Mouse (Mus musculus): ENCODE results near the gene Gpx5. TPM values are rescaled to one million over a fixed set of nuclear protein-coding genes. Genes with fewer than 3 reads are reported as not detected.
"Not testable (repeated sequence)": the region's sequence is repeated elsewhere in the genome, so short reads cannot be mapped to it uniquely, and the experiment has no call there.

Gpx5 gene
- total RNA-seq, 2 experiments from 2014 or later, result not detected

- peak; percentile 47 to 57 for DNase-seq
Observed at GRCm38 (mm10) chr13:21264366-21264765, 28.2 kb downstream of the Gpx5 start.

- DNase-seq, result no peak
Observed at GRCm38 (mm10) chr13:21263910-21264309, 28.6 kb downstream of the Gpx5 start.

DNA sequence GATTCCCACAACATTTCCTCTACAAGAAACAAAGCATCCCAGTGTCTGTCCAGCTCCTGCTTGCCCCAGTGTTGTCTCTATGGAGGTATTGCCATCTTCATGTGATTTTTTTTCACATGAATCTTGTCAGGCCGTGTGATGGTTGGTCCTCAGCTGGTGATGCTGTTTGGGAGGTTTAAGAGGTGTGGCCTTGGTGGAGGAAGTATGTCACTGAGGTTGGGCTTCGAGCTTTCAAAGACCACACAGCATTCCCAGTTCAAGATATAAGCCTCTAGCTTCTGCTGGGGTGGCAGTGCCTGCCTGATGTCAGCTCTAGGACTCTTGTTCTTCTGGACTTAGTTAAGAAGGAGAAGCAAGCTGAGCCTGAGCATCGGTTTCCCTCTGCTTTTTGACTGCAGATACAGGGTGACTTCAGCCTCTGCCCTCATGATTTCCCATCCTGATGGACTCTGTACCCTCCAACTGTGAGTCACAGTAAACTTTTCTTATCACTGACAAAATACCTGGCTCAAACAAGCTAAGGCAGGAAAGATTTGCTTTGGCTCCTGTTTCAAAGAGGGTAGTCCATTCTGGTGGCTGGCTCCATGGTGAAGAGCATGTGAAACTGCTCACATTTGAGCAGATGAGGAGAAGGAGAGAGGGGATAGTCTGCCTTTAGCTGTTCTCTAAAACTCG is 29.6 kb downstream of the Gpx5 start:
- no peak for DNase-seq

GRCm38 (mm10) chr13:21260289-21260688 is 32.2 kb downstream of the Gpx5 start:
- no peak for DNase-seq

- DNase-seq, result peak; percentile 47 to 62
Observed at GRCm38 (mm10) chr13:21259677-21260113, 32.8 kb downstream of the Gpx5 start.

DNA sequence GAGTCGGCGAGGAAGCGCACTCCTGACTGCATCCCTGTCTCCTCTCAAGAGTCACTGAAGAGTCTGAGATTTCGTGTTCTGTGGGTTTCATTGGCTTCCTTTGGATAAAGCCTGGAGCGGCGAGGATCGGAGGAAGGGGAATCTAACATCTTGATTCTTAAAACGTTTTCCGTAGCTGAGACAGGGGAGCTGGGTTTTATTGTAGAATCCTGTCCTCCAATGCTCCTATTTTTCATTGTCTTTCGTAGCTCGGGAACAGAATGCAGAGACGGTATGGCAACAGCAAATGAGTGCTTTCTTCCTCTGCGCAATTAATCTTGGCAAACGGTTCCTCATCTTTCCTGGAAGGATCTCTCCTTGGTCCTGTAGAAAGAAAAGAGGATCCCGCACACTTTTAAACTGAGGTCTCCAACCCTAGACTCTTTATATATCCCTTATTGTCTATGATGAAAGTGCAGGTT is 33.3 kb downstream of the Gpx5 start:
- DNase-seq, result peak in 1 of 2 experiments; percentile 21

DNA sequence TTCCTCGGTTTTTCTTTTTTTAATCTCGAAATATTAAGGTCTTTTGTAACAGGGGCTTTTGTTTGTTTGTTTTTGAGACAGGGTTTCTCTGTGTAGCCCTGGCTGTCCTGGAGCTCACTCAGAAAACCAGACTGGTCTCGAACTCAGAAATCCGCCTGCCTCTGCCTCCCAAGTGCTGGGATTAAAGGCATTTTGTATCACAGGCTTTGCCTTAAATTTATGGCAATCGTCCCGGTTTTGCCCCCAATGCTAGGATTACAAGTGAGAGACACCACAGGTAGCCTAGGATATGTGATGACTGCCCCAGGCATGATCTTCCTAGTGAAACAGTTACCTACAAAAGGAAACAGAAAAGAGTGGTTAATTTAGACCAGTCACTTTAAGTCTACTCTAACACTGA is 34.0 kb downstream of the Gpx5 start:
- DNase-seq, result no peak

GRCm38 (mm10) chr13:21253986-21254385 is 38.5 kb downstream of the Gpx5 start:
- DNase-seq, result peak; percentile 52 to 53

DNA sequence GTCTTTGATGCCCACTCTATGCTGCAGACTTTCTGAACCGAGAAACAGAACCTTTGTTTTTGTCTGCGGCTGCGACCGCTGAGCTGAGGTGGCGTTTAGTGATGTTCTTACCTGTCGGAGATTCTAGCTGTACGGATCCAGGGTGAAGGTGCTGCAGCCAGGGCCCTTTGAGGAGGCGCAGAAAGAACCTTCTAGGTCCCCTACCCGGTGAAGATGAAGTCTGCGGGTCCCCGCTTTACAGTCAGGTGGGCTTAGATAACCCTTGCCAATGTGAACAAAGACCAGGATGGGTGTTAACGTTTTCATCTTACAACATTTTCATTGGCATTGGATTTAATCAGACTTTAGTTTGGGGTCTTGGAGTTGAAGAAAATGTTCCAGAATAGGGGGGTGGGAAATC is 39.0 kb downstream of the Gpx5 start:
- DNase-seq, result no peak

DNA sequence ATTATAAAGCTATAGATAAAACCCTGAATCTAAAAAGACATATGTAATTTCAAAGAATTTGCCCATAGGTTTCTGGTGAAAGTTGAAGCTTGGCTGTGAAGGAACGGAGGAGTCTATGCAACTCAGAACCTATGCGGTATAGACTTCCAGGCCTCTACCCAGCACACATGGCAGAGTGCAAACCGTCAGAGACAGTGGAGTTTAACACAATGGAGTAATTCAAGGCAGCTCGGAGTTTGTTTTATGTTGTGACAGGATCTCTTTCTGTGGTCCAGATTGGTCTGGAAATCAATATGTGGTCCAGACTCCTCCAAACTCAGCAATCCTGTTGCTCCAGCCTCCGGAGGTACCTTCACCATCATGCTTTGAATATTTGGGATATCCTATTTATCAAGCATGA is 39.5 kb downstream of the Gpx5 start:
- no peak for DNase-seq

DNA sequence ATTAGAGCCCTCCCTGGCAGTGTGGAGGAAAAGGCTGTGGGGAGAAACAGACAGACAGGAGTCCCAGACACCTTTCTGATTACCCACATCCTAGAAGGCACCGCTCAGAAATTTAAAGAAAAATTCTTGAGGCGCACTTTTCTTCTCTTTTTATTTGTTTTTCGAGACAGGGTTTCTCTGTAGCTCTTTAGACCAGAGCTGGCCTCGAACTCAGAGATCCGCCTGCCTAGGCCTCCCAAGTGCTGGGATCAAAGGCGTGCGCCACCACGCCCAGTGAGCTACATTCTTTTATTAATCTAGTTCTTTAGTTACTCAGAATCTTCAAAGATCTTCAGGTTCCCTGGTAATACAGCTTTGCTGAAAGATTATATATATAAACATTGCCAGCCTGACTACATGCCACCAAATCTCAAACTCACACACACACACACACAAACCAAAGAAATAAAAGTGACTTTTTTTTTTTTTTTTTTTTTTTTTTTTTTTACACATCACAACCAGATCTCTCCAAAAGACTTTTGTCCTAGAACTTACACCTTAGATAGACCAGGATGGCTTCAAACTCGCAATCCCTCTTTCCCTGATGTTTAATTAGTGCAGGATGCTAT is 42.4 kb downstream of the Gpx5 start:
- DNase-seq, result no peak

- DNase-seq, result no peak
Observed at GRCm38 (mm10) chr13:21249022-21249421, 43.5 kb downstream of the Gpx5 start.

DNA sequence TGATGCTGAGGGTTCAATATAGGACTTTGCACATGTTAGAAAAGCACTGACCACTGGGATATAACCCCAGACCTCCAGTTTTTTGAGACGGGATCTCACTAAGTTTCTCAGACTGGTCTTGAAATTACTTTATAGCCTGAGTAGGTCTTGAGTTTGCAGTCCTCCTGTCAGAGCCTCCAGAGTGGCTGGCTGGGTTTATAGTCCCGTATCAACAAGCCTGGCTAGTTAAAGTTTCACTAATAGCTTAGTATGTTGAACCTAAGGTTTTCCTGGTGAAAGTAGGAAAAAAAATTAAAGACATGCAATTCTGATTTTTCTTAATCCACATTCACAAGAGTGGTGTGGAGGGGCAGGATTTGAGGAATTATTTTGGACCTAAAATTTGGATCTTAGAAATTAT is 46.3 kb downstream of the Gpx5 start:
- no peak for DNase-seq

GRCm38 (mm10) chr13:21244967-21245366 is 47.6 kb downstream of the Gpx5 start:
- not testable (repeated sequence) for DNase-seq

DNA sequence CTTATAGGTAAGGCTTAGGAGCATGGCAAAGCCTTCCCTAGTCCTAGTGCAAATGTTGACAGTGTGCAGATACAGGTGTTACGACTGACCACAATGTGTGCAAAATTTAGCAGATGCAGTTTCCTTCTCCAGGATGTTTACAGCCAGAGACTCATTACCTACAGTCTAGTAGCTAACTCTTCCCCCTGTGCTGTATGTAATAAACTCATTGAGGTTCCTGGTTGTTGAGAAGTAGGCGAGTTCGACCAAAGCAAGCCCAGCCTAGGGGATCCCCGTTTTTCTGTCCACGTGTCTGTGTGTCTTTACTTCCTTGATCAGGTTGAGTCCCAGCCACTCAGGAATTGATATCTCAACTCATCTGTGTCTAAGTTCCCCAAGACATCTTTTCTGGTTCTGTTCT is 48.4 kb downstream of the Gpx5 start:
- DNase-seq, result no peak

DNA sequence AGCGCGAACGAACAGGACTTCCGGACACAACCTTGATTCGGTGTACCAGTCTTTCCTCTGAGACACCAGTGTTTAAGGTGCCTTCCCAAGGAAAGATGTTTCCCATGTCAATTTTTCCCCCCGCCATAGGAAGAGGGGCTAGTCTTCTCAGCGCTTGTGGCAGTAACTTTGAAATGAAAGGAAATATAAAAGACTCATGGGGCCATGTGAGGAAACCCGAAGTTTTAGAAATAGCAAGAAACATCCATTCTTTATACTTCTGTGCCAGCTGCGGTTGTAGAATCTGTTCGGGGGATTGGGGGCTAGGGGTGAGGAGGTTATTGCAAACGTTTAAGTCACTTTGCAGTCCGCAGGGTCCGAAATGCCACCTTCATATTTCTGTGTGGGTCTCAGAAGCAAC is 49.3 kb downstream of the Gpx5 start:
- no peak for DNase-seq

GRCm38 (mm10) chr13:21242408-21243125 is 50.0 kb downstream of the Gpx5 start:
- DNase-seq, result no peak

DNA sequence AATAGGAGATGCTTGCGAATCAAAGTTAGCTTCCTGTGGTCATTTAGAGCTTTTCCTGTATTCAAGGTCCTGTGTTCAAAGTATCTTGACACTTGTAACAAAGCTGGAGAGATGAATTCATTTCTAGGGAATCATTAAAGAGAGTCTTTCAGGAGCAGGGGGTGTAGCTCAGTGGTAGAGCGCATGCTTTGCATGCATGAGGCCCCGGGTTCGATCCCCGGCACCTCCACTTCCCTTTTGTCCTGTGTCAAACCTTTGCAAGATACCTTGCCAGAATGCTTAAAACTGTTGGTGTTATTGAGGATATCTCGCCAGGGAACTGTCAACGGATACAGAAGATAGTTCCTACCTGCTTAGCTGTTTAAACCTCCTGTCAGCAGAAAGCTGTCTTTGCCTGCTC is 51.7 kb downstream of the Gpx5 start:
- peak in 1 of 2 experiments; percentile 42 for DNase-seq

- no peak for DNase-seq
Observed at GRCm38 (mm10) chr13:21237161-21237560, 55.4 kb downstream of the Gpx5 start.

DNA sequence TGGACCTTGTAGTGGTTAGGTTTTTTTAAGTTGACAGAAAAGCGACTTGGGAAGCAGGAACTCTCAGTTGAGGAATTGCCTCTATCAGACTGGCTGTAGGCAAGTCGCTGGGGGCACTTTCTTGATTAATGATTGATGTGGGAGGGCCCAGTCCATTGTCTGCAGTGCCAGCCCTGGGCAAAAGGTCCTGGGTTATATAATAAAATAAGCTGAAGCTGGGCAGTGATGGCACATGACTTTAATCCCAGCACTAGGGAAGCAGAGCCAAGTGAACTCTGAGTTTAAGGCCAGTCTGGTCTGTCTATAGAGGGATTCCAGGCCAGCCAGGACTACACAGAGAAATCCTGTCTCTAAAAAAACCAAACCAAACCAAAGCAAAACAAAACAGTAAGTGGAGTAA is 55.8 kb downstream of the Gpx5 start:
- no peak for DNase-seq
